Mouse (Mus musculus): ENCODE results near the gene Dbnl.

GRCm38 (mm10) chr11:5804174-5804573 lies 15.9 kb downstream of the Dbnl start:
- TF ChIP-seq CTCF (conservative IDR thresholded peaks at IDR 0.05 in 1 of 2, IDR thresholded peaks at IDR 0.05 in 1 of 2; ENCODE audit: low read depth in 2 of 2, low read length in 2 of 2) (no peak), POLR2A (IDR thresholded peaks at IDR 0.05; ENCODE audit: low read depth, low read length) (no peak), ZC3H11A (IDR thresholded peaks at IDR 0.05; ENCODE audit: low read depth, low read length) (no peak), MAFK (IDR thresholded peaks at IDR 0.05; ENCODE audit: insufficient replicate concordance, low read length) (no peak), ELF1 (IDR thresholded peaks at IDR 0.05; ENCODE audit: low read depth, low read length) (no peak), MAX (IDR thresholded peaks at IDR 0.05; ENCODE audit: low read length) (no peak), RCOR1 (conservative IDR thresholded peaks at IDR 0.05; ENCODE audit: low read depth, low read length) (no peak), HCFC1 (IDR thresholded peaks at IDR 0.05; ENCODE audit: low read depth, low read length) (no peak), GABPA (IDR thresholded peaks at IDR 0.05; ENCODE audit: insufficient replicate concordance, low read depth, low read length) (no peak), EP300 (IDR thresholded peaks at IDR 0.05; ENCODE audit: low read length) (no peak), E2F4 (IDR thresholded peaks at IDR 0.05; ENCODE audit: insufficient replicate concordance, low read depth, low read length) (no peak), ZNF384 (IDR thresholded peaks at IDR 0.05; ENCODE audit: low read depth, low read length) (no peak), MYC (IDR thresholded peaks at IDR 0.05; ENCODE audit: low read depth, low read length) (no peak), KAT2A (IDR thresholded peaks at IDR 0.05; ENCODE audit: insufficient replicate concordance, low read length) (no peak)

Measured in CH12.LX (cell line).